Mouse (Mus musculus) liver, embryonic 14.5 days (tissue): Measurements from ENCODE around the gene Klb. TPM values are rescaled to one million over a fixed set of nuclear protein-coding genes. Genes with fewer than 3 reads are reported as not detected.

Source experiments
- ATAC-seq: fragments of 200-750 bp; cut with Nextera tagmentation; 2 replicates; pipeline ENCODE4 v1.8.0; 2017; ENCODE audit warnings: moderate number of reproducible peaks, mild to moderate bottlenecking, moderate library complexity; ENCODE audit not compliant: insufficient read depth
- DNase-seq, 3 experiments: peaks; one replicate each; pipeline ENCODE4 v3.0.0-alpha.2; 2012 to 2013; ENCODE audit warnings: low read depth in 3 of 3, low spot score in 3 of 3
- H3K27ac ChIP-seq: fragments of 300-500 bp; sonication (generic); 2 replicates; pipeline ENCODE4 v1.5.1; 2014; ENCODE audit warnings: moderate library complexity, mild to moderate bottlenecking, control low read depth, inconsistent platforms
- H3K27me3 ChIP-seq: fragments of 300-500 bp; sonication (generic); 2 replicates; pipeline ENCODE4 v1.6.1; 2014; ENCODE audit warnings: mild to moderate bottlenecking, low read length, moderate library complexity; ENCODE audit not compliant: control insufficient read depth, insufficient read depth
- H3K36me3 ChIP-seq: fragments of 300-500 bp; sonication (generic); replicated peaks from 2 replicates; pipeline ENCODE4 v1.6.1; 2014; ENCODE audit warnings: low read depth; ENCODE audit not compliant: control insufficient read depth, insufficient read depth
- H3K4me1 ChIP-seq, 2 experiments: fragments of 200-500 bp in 1 of 2; fragments of 300-500 bp in 1 of 2; sonication (generic) in 1 of 2; replicated peaks; 2 replicates each; pipeline ENCODE4 v1.6.1; 2012 to 2014; ENCODE audit warnings: antibody characterized with exemption in 1 of 2, inconsistent platforms in 1 of 2, low read length in 1 of 2; ENCODE audit not compliant: control insufficient read depth in 2 of 2, insufficient read depth in 2 of 2
- H3K4me2 ChIP-seq: fragments of 300-500 bp; sonication (generic); 2 replicates; pipeline ENCODE4 v1.6.1; 2014; ENCODE audit warnings: low read depth, mild to moderate bottlenecking, control low read depth, moderate library complexity
- H3K4me3 ChIP-seq, 2 experiments: fragments of 200-500 bp in 1 of 2; fragments of 300-500 bp in 1 of 2; sonication (generic) in 1 of 2; 2 replicates each; pipeline ENCODE4 v1.5.1; 2012 to 2014; ENCODE audit warnings: low read depth in 2 of 2, low read length in 2 of 2, mild to moderate bottlenecking in 2 of 2, control low read depth in 1 of 2, inconsistent platforms in 1 of 2, moderate library complexity in 1 of 2; ENCODE audit not compliant: insufficient read depth in 1 of 2
- H3K9ac ChIP-seq: fragments of 300-500 bp; sonication (generic); replicated peaks from 2 replicates; pipeline ENCODE4 v1.6.1; 2014; ENCODE audit warnings: mild to moderate bottlenecking, control low read depth, moderate library complexity
- H3K9me3 ChIP-seq: fragments of 300-500 bp; sonication (generic); 2 replicates; pipeline ENCODE4 v1.6.1; 2016; ENCODE audit warnings: low read length, mixed read lengths; ENCODE audit not compliant: control insufficient read depth
- CTCF ChIP-seq: IDR thresholded peaks from 2 replicates; pipeline ENCODE4 v1.5.1; 2016; ENCODE audit warnings: antibody characterized with exemption, low read depth, control low read depth
- EP300 ChIP-seq: IDR thresholded peaks from 2 replicates; pipeline ENCODE4 v1.6.1; 2016; ENCODE audit warnings: antibody characterized with exemption, low read depth
- WGBS: fragments of 180-500 bp; shearing (Covaris S2); extraction: QIAGEN DNeasy Blood & Tissue Kit; methylation state at CpG from one replicate; pipeline ENCODE4 v1.1.7; 2014; ENCODE audit not compliant: insufficient replicate concordance; 5-methylcytosine and 5-hydroxymethylcytosine counted together
- polyA plus RNA-seq, 2 experiments: library from polyadenylated mRNA; depleted of rRNA in 1 of 2; stranded (reverse) in 1 of 2; unstranded in 1 of 2; fragments of >200 nt; fragmentation: Nextera tagmentation in 1 of 2; extraction: Ambion mirVana in 1 of 2; gene quantifications; 2 replicates each; pipeline versions ENCODE4 v1.2.1 to v1.2.3; 2012 to 2014

The Klb gene
- polyA plus RNA-seq, 2 experiments, result 4.6 to 8.0 TPM

DNA sequence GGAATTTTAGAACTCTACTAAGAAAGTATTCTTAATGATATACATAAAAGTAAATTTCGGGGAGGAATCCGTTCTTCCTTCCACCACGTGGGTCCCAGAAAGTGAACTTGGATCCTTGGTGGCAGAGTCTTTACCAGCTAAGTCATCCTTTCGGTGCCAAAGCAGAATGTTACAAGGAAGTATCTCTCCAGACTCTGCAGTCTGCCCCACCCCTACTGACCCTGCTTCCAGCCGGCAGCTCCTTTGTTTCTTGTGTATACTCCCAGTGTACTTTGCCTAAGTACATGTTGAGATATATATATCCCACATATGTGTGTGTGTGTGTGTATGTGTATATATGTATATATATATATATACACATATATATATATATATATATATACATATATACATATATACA, 81.3 kb downstream of the Klb start:
- peaks cover 2% of the 10 kb centered on the region for H3K36me3 ChIP-seq
- H3K4me1 ChIP-seq, result 0 out of 4 replicates have a peak, but pooled peaks cover 0 to 2% of the 10 kb centered on the region in 2 experiments
- ATAC-seq (no peak), DNase-seq (no peak)
- no peak overlapping the region for H3K9ac ChIP-seq
- H3K27ac ChIP-seq, result no peak overlapping the region
- no peak overlapping the region for H3K4me3 ChIP-seq
- 77% methylated on average over 5 of the region's 5 CpGs for WGBS
- TF ChIP-seq EP300 (no peak), CTCF (no peak)
- no peaks in the 10 kb centered on the region for H3K27me3 ChIP-seq
- no peak overlapping the region for H3K4me2 ChIP-seq
- H3K9me3 ChIP-seq, result no peaks in the 10 kb centered on the region

Other genes with a start within 250 kb of the Klb start
- gene Klhl5, start 240.8 kb upstream of the Klb start, polyA plus RNA-seq (2012; rRNA removed), result 3.7 and 4.4 TPM in 2 replicates
- gene Klhl5, start 240.8 kb upstream of the Klb start, polyA plus RNA-seq (2014; fragmentation: Nextera tagmentation; extraction: Ambion mirVana), result 3.6 and 4.2 TPM in 2 replicates
- gene Wdr19, start 148.6 kb upstream of the Klb start, polyA plus RNA-seq (2012; rRNA removed), result 0.48 and 0.68 TPM in 2 replicates
- gene Wdr19, start 148.6 kb upstream of the Klb start, polyA plus RNA-seq (2014; fragmentation: Nextera tagmentation; extraction: Ambion mirVana), result 0.46 and 0.86 TPM in 2 replicates
- 15.5 and 19.0 TPM in 2 replicates for gene Rfc1, start 12.6 kb upstream of the Klb start, polyA plus RNA-seq (2012; rRNA removed)
- gene Rfc1, start 12.6 kb upstream of the Klb start, polyA plus RNA-seq (2014; fragmentation: Nextera tagmentation; extraction: Ambion mirVana), result 36.4 and 40.4 TPM in 2 replicates
- gene Rpl9, start 43.1 kb downstream of the Klb start, polyA plus RNA-seq (2012; rRNA removed), result 528 and 683 TPM in 2 replicates
- 725 and 737 TPM in 2 replicates for gene Rpl9, start 43.1 kb downstream of the Klb start, polyA plus RNA-seq (2014; fragmentation: Nextera tagmentation; extraction: Ambion mirVana)
- 11.5 and 20.3 TPM in 2 replicates for gene Lias, start 43.2 kb downstream of the Klb start, polyA plus RNA-seq (2012; rRNA removed)
- gene Lias, start 43.2 kb downstream of the Klb start, polyA plus RNA-seq (2014; fragmentation: Nextera tagmentation; extraction: Ambion mirVana), result 36.5 and 37.9 TPM in 2 replicates
- 4.2 and 6.7 TPM in 2 replicates for gene Ugdh, start 87.6 kb downstream of the Klb start, polyA plus RNA-seq (2012; rRNA removed)
- 13.2 and 14.1 TPM in 2 replicates for gene Ugdh, start 87.6 kb downstream of the Klb start, polyA plus RNA-seq (2014; fragmentation: Nextera tagmentation; extraction: Ambion mirVana)
- not detected in 2 replicates for gene Gm43552, start 144.5 kb downstream of the Klb start, polyA plus RNA-seq (2012; rRNA removed)
- gene Gm43552, start 144.5 kb downstream of the Klb start, polyA plus RNA-seq (2014; fragmentation: Nextera tagmentation; extraction: Ambion mirVana), result not detected in 2 replicates
- 15.4 and 15.8 TPM in 2 replicates for gene Smim14, start 188.9 kb downstream of the Klb start, polyA plus RNA-seq (2012; rRNA removed)
- 39.9 and 45.2 TPM in 2 replicates for gene Smim14, start 188.9 kb downstream of the Klb start, polyA plus RNA-seq (2014; fragmentation: Nextera tagmentation; extraction: Ambion mirVana)
- 20.4 and 60.5 TPM in 2 replicates for gene Ube2k, start 188.9 kb downstream of the Klb start, polyA plus RNA-seq (2012; rRNA removed)
- 64.7 and 67.2 TPM in 2 replicates for gene Ube2k, start 188.9 kb downstream of the Klb start, polyA plus RNA-seq (2014; fragmentation: Nextera tagmentation; extraction: Ambion mirVana)